Mouse (Mus musculus) regulatory T cell (primary cell): ENCODE data around the gene Gpatch4.

Source experiments
- in situ Hi-C: fragments of 300-600 bp; cut with MboI, MseI; formaldehyde crosslinking; loops from one replicate; pipeline ENCODE4 v1.15.1; 2025; ENCODE audit warnings: high pct_unique_total_duplicates

Gene Gpatch4

DNA sequence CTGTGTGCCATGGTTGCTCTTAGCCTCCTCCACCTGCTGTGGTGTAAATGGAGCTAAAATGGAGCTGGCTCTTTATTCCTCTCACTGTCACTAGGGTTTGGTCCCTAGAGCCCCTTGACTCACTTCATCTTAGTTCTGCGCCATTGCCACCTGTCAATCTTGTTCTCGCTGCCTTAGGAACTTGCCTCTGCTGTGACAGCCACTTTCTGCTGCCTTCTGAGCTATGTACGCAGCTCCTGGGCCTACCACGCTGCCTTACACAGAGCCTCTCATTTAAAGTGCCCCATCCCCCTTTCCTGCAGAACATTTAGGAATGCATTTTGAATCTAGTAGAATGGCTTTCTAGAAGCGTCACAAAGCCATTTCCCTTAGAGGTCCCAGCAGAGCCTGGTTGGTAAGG, 51.2 kb downstream of the Gpatch4 start:
- in situ Hi-C loops = loop anchor here (5.0 kb wide), 1 partner anchor 68 kb away; no protein-coding TSS in a partner anchor

DNA sequence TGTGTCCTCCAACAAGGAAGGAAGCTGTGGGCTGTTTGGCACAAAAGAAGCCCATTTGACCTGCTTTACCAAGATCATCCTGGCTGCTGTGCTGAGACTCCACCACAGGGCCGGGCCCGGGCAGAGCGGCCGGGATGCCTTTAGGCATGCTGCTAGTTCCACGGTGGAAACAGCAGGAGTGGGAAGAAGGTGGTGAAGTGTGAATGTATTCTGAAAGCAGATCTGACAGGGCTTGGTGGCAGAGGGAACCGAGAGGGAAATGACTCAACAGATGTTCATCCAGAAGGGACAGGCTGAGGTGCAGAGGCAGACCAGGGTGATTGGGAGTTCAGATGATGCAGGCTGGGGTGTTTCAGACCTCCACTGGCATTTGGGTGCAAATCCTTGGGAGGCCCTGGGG, 54.8 kb downstream of the Gpatch4 start:
- in situ Hi-C loops = no loop called here

DNA sequence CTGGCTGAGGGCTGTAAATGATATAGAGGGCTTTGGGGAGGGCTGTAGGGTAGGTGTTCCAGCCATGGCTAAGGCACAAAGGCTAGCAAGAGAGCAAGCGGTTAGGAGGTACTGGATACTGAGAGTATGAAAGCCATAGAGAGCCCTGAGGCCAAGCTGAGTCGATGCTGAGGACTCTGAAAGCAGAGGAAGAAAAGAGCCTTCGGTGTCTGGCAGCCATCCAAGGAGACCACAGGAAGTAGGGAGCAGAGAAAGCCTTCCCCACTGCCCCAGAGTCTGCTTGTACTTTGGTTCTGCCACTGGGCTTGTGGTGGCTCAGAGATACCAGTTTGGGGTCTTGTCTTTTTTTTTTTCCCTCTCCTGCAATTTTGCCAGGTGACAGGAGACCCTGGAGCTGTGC, 57.3 kb downstream of the Gpatch4 start:
- in situ Hi-C loops = no loop called here

DNA sequence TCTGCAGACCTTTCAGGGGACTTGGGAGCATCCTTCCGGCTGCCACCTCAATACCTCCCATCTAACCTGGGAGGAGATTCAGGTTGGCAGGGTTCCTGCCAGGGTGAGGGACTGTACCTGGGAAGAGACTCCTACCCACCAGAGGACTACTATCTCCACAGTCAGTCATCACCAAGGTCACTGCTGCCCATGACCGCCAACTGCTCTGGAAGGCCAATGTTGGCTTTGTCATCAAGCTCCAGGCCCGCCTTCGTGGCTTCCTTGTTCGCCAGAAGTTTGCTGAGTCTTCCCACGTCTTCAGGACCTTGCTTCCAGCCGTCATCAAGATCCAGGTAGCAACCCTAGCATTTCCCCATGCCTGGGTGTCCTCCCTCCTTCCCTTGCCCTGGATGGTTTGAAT, 58.8 kb downstream of the Gpatch4 start:
- in situ Hi-C loops = no loop called here

DNA sequence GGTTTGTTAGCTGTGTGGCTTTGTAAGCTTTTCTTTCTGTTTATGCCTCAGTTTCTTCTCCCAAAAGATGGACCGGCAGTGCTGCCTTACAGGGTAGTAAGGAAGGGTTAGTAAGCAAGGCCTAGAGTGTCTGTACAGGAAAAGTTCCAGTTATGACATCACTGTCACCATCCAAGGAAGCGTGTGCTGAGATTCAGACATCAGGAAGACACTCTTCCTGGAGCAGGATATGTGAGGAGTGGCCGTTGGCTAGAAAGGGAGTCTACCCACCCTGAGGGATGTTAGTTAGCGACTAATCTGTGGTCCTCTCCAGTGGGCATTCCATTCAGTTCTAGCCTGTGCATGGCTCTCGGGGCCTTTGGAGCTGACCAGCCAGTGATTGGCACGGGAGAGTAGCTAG, 59.3 kb downstream of the Gpatch4 start:
- in situ Hi-C loops = no loop called here

DNA sequence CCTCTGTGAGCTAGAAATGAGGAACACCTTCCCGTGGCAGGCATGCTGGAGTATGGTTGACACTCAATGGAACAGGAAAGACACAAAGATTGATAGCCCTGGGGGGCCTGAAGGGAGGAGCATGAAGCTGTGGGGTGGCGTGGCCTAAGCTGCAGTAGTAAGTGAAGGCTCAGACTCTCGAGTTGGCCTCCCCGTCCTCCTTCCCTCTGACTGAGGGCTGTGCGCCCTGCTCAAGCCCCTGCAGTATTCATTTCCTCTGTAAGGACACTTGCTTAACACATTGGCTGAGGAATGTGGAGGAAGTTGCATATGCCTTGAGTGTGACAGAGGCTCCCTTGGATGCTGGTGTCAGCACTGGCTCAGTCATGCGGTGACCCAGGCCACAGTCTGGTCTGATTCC, 59.7 kb downstream of the Gpatch4 start:
- in situ Hi-C loops = no loop called here
